Mouse (Mus musculus): ENCODE data around the gene Klhl30.
A peak's percentile ranks its signal among the peaks of the same experiment; 100 is the strongest.

Klhl30 gene

DNA sequence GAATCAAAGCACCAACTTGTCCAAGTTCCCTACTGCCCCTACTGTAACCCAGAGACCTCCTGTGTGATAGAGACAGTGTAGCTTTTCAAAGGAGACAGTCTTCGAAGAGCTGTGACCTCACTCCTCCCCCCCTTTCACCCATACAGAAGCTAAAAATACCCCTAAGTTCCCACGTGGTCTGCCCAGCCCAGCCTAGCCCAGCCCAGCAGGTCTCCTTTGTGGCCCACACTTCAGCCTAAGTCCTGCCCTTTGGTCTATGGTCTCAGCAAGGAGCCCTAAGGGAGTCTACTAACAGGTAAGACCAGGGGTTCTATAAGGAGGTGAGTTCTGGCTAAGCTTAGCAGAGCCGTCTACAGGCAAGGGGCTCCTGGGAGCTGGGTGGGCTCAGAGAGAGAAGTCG is at the start of gene Klhl30:
Klhl30 (plus strand) TSS at position 176 of the 400 bp plus-strand sequence.
- DNase-seq (ENCODE audit: low spot score): no peak

DNA sequence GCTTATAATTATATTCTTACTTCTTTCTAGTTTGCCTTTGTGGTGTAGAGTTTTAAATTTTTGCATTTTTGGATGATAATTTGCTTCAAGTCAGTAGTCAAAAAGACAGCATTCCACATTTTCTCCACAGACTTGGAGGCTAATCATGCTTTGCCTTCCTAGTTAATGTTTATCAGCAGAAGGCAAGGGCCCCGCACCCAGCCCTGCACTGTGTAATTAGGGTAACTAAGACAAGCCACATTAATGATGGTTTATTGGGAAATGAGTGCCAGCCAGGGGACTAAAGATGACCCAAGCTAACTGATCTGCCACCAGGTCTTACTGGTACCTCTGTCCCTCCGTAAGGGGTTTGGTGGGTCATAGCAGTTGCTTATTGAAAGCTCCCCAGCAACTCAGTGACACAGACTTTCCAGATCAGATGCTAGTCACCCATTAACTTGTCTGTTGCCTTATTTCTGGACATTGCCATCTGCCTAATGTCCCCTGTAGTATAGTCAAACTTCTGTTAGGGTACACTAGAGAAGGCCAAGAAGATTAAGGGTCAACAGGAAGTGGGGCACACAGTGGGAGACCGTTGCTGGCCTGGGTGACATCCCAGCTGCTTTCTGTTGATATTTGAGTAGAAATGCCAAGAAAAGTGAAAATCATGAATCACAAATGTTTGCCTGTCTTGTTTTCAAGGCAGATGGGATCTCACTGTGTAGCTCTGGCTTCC is 49.5 kb upstream of the Klhl30 start:
- no peak for DNase-seq (ENCODE audit: low spot score)

DNA sequence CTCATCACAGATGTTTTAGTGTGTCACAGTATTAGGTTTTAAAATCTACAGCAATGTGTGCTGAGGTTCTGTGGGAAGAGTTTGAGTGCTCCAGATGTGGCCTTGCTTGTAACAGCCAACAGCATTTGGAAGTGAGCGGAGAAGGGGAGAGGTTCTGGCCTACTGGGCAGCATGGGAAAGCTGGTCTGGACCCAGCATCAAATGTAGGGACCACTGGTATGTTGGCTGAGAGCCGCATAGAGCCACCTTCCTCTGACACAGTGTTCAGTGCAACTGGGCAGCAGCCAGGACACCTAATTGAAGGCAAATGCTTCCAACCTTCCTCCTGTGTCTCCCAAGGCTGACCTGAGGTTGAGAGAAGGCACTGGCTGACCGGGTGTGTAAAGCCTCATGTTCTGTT is 48.8 kb upstream of the Klhl30 start:
- no peak for DNase-seq (ENCODE audit: low spot score)

DNA sequence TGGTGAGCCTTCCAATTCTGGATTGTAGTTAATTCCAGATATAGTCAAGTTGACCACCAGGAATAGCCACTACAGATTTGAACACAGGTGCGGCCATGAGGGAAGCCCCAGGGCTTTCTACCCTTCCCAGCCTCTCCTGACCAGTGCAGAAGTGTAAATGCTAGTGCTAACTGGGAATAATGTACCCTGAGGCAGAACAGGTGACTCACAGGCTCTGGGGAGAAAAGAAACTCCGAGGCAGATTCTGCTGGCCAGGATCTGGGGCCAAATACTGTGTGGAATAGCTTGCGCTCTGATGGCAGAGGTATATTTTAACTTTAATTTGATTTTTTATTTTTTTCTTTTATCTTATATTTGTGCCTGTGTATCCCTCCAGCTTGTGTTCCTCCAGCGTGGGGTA is 46.2 kb upstream of the Klhl30 start:
- DNase-seq (ENCODE audit: low spot score): no peak

DNA sequence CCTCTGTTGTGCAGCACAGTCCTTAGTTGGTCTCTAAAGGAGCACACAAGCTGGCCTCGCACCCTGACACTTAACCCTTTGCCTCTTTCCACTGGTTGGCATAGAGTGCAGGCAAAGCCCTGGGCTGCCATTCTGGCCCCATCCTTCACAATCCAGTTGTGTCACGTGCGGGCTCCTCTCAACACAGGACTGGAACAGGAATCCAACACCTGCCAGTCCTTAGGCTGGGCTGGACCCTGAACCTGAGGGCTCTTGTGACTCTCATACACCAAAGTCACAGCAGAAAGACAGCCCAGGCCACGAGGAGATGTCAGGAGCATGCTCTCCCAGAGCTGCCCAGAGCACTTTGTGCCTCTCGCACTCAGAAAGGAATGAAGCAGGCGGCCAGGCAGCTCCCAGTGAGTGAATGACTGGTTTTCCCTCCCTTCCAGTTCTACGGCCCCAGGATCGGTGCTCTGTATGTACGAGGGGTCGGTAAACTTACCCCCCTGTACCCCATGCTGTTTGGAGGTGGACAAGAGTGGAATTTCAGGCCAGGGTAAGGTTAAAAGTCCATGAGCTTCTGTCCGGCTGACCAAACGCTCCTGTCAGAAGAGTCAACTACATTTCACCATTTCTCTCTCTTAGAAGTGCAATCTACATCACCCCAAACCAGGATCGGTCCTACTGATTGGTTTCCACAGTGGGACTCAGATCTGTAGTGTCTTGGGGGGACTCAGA is 41.3 kb upstream of the Klhl30 start:
- no peak for DNase-seq (ENCODE audit: low spot score)

DNA sequence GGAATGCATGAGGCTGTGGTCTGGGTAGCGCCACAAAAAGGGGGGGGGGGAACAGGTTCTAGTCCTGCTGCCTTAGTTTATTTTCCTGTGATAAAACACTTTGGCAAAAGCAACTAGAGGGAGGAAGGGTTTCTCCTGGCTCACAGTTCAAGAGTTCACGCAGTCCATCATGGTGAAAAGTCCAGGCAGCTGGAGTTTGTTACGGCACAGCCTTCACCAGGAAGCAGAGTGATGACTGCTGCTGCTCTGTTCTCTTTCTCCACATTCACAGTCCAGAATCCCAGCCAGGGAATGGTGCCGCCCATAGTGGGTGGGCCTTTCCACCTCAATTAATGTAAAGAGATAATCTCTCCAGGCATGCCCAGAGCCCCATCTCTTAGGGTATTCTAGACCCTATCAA is 38.5 kb upstream of the Klhl30 start:
- DNase-seq (ENCODE audit: low spot score): no peak

DNA sequence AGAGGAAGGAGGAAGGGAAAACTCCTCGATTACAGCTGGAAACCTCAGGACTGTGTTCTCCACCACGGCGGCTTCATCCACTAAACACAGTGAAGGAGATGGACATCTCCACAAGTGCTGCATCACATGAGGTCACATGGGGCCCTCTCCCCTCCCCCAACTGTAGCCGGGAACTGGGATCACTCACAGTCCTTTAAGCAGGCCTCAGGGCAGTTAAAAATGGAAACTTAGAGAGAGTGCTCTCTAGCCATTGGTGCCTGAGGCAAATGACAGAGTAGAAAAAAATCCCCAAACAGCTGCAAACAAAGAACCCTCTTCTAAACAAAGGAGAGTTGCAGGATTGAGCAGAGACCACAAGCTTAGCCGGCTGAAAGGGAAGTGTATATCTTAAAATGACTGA is 37.6 kb upstream of the Klhl30 start:
- no peak for DNase-seq (ENCODE audit: low spot score)

DNA sequence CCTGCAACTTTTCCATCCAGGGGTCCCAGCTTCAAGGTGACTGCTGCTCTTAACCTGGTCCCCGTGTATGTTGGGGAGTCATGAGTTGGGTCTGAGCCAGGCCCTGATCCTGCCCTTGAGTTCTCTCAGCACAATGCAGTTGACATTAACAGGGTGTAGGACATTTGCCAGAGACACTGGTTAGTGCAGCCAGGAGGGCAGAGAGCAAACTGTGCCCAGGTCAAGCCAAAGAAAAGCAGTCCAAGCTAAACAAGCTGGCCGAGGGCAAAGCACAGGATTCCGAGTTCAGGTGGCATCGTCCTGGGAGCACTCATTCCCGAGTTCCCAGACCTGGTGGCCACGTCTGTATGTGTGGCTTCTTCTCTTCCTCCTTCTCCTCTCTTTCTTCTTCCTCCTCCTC is 33.2 kb upstream of the Klhl30 start:
- no peak for DNase-seq (ENCODE audit: low spot score)

DNA sequence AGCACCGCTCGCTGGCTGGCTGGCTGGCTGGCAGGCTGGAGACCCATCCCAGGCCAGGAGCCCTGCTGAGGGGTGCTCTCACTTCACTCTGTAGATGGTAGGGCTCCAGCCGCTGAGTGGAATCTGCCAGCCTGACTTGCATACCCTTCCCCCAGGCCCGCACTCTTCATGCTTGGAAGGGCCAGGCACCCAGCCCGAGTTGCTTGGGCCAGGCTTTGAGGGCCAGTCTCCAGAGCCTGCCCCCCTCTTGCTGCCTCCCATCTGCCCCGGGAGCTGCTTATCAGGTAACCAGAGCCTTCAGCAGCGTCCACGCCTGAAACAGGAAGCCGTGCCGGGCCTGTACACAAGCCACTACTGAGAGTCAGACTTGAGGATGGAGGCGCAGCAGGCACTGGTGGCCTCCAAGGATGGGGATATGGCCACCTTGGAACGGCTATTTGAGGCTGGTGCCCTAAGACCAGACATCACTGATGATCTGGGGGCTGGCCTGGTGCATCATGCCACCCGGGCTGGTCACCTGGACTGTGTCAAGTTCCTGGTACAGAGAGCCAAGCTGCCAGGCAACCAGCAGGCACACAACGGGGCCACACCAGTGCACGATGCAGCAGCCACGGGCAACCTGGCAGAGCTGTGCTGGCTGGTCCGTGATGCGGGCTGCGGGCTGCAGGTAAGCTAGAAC is 28.9 kb upstream of the Klhl30 start, which contains the start of gene Espnl:
Espnl (plus strand) TSS at position 316 of the 679 bp plus-strand sequence.
- DNase-seq (ENCODE audit: low spot score): no peak

DNA sequence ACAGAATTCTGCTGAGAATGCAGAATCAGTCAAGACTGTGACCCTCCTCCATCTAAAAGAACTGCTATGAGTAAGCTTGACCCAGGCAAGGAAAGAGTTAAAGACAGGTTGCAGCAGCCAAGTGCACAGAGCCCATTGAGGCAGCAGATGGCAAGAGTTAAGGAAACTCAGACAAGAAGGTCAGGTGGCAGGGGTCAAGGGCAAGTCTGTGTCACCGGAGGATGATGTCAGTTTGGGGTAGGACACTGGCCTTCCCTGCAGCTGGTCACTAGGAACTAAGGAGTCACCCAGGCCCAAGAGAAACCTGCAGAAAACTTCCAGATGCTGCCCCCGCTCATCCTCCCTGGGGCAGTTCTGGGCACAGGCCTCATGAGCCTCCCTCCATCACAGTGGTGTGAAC is 26.2 kb upstream of the Klhl30 start:
- DNase-seq (ENCODE audit: low spot score): no peak

DNA sequence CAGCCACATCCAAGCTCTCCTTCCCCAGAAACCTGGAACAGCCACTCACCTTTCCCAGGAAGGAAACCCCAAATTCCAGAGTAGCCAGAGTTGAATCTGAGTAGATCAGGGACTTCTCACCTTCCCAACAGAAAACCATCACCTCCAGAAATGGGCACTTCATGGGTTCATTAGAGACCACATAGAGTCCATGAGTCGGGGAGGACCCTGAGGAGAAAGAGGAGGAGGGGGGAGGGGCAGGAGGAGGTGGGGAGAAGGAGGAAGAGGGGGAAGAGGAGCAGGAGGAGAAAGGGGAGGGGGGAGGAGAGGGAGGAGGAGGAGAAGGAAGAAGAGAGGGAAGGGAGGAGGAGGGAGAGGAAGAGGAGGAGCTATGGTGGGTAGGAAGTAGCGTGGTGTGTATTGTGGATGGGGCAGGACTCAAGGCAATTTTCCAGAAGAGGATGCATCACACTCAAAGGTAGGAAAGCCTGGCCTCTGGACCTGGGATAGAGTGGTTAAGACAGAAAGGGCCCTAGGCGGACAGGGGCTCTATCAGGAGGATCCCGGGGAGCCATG is 25.3 kb upstream of the Klhl30 start:
- no peak for DNase-seq (ENCODE audit: low spot score)

DNA sequence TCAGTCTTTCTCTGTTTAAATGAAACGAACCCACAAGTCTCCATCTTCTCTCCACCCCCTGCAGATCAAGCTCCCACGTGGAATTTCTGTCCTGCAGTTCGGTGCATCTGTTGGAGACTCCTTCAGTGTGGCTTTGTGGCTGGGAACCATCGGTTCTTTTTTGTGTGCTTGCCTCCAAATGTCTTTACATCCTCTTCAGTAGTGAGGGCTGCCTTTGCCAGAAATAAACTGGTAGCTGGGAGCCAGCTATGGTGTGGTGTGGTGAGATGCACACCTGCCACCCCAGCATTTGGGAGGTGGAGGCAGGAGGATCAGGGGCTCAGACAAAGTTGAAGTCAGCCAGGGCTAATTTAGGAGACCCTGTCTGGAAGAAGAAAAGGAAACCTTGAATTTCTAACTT is 18.7 kb upstream of the Klhl30 start:
- DNase-seq (ENCODE audit: low spot score): peak; percentile 16

DNA sequence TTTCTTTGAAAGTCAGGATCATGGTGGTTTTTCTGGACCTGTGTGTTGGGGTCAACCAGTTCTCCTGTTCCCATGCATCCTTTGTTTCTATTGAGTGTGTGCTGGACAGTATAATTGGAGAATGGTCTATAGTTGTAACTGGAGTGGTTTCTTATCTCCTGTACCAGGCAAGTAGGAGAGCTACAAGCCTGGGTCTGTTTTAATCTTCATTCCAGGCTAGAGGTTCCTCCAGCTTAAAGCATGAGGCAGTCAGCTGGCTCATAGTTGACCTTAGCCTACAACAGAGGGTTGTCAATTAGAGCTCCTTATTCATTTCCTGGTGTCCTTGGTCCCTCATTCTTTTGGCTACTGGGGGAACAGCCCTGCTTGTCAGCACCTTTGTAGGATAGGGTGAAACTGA is 17.2 kb upstream of the Klhl30 start:
- no peak for DNase-seq (ENCODE audit: low spot score)

DNA sequence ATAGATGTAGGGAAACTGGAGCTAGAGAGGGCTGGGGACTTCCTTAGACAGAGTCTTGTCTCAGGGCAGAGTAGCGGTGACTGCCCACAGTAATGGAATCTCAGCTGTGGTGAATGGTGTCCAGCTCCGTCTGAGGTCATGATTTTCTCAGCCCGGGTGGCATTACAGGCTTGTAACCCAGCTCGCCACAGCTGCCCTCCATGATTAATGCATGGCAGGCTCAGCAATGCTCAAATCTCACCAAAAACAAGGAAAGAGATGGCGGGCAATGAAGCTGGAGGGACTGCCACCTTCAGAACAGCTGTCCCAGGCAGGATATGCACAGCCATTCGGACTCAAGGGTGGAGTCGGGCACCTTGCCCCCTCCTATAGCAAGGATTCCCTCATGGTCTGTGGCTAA is 13.5 kb upstream of the Klhl30 start:
- DNase-seq (ENCODE audit: low spot score): no peak

DNA sequence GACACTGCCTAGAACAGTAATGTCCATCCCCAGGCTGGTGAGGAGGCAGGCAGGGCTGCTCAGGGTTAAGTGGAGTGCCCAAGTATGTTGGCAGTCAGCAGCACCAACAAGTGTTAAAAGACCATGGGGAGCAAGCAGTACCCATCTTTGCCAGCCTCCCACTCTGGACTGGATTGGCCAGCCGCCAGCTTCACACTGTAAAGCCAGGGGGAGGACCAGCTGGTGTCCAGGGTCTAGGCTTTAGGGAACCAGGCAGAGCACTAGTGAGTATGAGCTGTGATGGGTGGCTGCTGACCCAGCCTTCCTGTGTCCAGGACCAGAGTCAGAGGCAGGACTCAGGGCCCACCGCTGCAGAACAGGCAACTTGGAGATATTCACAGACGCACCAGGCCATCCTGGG is 6.8 kb upstream of the Klhl30 start:
- no peak for DNase-seq (ENCODE audit: low spot score)

DNA sequence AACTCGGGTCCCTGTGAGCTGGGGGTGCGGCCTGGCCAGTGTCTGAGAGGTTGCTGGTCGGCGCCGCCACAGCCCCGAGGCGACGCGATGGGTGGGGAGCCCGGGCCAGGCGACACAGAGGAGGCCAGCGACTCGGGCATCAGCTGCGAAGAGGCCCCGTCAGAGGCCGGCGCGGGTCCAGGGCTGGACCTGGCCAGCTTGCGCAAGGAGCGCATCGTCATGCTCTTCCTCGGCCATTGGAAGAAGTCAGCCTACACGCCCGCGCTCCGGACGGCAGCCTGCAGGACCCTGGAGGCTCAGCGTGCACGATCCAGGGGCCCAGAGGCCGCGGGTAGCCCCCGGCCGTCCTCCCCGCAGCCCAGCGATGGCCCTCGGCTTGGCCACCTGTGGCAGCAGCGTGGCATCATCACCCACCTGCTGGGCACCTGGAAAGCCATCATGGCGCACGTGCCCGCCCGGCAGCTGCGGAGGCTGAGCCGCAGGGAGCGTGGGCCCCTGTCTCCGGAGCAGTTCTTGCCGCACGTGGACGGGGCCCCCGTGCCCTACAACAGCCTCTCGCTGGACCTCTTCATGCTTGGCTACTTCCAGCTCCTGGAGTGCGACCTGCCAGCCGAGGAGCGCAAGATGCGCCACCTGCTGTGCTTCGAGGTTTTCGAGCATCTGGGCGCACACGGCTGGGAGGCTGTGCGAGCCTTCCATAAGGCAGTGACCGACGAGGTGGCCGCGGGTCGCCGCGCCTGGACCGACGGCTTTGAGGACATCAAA is 5.7 kb upstream of the Klhl30 start:
- no peak for DNase-seq (ENCODE audit: low spot score)

DNA sequence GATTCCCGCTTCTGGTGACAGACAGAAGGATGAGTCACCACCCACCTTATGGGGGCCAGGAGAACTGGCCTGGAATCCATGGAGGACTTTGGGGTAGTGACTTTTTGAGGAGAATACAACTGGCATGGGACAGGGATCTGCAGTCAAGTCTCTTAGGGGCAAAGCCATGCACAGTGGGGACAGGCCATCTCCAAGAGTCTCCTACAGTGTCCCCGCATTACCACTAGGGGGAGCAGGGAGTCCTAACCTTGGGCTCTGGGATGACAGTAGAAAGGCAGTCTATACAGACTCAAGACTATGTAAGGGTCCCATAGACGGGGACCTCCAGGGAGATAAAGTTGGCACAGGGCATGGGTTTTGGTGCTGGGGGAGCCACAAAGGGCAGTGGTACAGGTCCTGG is 3.9 kb upstream of the Klhl30 start:
- DNase-seq (ENCODE audit: low spot score): peak; percentile 72

DNA sequence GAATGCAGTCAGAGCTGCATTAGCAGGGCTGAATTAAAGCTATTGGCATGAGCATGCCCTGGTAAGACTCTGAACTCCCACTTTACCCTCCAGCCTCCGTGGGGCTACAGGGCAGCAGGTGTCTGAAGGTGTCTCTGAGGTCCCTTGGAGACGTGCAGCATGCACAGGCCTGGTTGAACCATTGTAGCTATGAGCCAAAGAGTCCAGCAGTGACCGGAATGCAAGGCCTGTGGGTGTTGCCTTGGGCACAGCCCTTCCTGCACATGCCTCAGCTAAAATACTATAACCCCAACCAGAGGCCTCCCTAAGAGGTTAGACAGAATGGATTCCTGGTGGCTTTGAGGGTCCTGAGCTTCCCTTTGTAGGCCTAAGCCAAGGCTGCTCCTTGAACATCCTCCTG is 433 bp downstream of the Klhl30 start:
- DNase-seq (ENCODE audit: low spot score): no peak

DNA sequence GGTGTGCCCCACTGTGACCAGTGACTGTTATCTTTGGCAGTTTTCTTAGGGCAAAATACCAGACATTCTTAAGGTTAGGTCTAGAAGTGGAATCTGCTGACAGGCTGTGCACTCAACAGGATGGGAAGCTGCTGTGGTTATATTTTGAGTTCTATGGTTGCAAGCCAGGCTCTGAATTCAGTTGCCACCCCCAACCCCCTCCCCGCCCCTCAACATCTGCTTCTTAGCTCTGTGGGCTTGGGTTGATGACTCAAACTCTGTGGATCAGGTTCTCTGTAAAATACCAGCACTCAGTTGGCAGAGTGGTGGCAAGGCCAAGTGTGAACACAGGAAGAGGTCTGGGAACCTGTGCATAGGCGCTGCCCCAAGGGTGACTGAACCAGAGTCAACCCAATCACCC is 1.5 kb downstream of the Klhl30 start:
- DNase-seq (ENCODE audit: low spot score): no peak

DNA sequence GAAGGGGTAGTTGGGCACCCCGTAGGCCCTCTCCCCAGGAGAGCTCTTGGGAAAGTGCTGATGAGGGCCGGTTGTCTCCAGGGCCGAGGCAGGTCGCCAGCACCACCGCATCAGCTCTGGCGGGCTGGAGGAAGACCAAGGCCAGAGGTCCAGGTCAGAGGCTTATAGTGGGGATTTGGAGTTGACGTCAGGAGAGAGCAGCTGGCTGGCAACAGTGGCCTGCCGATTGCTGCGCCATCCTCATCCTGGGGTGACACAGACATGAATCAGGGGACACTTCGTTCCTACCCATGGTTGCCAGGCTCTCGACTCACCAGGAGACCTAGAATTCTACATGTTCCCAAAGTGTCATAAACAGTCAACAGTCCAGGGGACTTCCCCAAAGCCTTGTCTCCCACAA is 5.3 kb downstream of the Klhl30 start:
- DNase-seq (ENCODE audit: low spot score): no peak

DNA sequence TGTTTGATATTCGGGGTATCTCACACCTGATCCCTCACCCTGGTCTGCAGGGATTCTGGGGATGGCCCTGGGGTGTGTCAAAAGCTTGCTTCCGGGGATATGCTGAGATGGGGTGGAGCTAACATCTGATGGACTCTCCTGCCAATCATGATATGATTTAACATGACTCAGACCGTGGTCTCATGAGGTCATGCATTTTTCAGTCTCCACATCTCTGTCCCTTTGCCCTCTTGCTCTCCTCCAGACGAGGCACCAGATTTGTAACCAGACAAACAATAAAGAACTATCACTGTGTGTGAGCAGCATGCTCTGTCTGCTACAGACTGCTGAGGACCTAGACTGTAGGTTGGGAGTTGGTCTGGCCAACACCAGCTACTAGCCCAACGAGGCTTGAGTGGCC is 11.3 kb downstream of the Klhl30 start:
- no peak for DNase-seq (ENCODE audit: low spot score)

All from layer of hippocampus, adult 11-12 months (tissue).